Mouse (Mus musculus): ENCODE results near the gene Coq8a. TPM values are rescaled to one million over a fixed set of nuclear protein-coding genes. Genes with fewer than 3 reads are reported as not detected.

The Coq8a gene
- polyA plus RNA-seq, 1 experiment: 6.3 TPM

DNA sequence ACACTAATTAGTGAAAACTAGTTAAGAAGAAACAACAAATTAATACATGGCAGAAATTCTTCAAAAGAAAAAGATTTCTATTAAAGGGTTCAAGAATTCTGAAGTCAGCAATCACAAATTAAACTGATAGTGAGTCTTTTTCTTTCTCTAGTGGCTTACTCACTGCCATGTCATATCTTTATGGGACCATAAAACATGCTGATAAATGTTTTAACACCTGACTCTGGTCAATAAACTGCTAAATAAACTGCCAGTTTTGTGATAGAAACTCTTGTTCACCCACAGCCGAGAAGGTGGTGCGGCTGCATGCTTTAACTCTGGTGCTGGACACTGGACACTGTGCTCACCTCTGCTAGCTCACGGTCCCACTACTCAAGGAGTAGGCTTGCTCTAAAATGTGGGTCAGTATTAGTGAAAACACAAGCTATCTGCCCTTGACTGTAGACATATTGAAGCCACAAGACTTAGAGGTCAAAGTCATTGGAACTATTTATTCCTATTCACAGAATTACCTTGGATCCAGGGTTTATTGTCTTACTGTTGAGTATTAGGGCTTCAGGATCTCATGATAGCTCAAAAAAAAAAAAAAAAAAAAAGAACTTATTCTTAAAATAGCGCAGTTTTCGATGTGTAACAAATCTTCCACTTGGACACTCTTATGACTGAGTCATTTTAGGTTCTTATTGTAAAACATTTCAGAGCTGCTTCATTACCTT lies 71.2 kb downstream of the Coq8a start:
- no peak for TF ChIP-seq GATA1 (IDR thresholded peaks at IDR 0.05; ENCODE audit: low read length)

- no peak for TF ChIP-seq GATA1 (IDR thresholded peaks at IDR 0.05; ENCODE audit: low read length)
Measured at GRCm38 (mm10) chr1:180118233-180118632, 81.2 kb downstream of the Coq8a start.

DNA sequence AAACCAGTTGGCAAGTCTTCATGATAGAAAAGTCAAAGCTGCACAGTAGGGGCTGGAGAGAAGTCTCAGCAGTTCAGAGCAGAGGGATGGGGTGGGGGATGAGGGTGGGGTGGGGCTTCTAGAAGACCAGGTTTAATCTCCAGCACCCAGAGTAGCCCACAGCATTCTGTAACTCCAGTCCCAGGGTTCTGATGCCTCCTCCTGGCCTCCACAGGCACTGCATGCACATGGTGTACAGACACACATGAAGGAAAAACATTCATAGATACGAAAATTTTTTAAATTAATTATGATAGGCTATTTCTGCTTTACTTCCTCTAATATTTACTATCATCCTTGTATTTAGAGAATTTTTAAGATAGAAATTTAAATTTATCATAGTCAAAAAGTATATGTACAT lies 82.9 kb downstream of the Coq8a start:
- TF ChIP-seq GATA1 (IDR thresholded peaks at IDR 0.05; ENCODE audit: low read length): no peak

Other genes with a start within 250 kb of the Coq8a start
- 16.3 and 19.2 TPM in 2 replicates for gene Cdc42bpa, start 239.1 kb downstream of the Coq8a start, polyA plus RNA-seq (2012)
- gene Psen2, start 63.8 kb upstream of the Coq8a start, polyA plus RNA-seq (2012): 53.0 and 56.0 TPM in 2 replicates
- 19.6 and 21.2 TPM in 2 replicates for gene Itpkb, start 130.9 kb upstream of the Coq8a start, polyA plus RNA-seq (2012)

Measured in G1E-ER4 (cell line).